Mouse (Mus musculus) CH12.LX (cell line): Measurements from ENCODE around the gene Zdhhc8. TPM values are rescaled to one million over a fixed set of nuclear protein-coding genes. Genes with fewer than 3 reads are reported as not detected.

Experiments
- DNase-seq: peaks from one replicate; pipeline ENCODE4 v3.0.0-alpha.2; 2013; ENCODE audit errors: extremely low read depth
- H3K27ac ChIP-seq: 2 replicates; pipeline ENCODE4 v1.5.1; 2012; ENCODE audit warnings: low read depth, mild to moderate bottlenecking, control low read depth, moderate library complexity; ENCODE audit not compliant: insufficient read depth
- H3K27me3 ChIP-seq: replicated peaks from 2 replicates; pipeline ENCODE3; 2012; ENCODE audit warnings: inconsistent platforms
- H3K36me3 ChIP-seq, 2 experiments: replicated peaks in 1 of 2; 2 replicates each; pipeline versions ENCODE3 to v1.6.1; 2012; ENCODE audit warnings: inconsistent platforms in 1 of 2, low read length in 1 of 2, mild to moderate bottlenecking in 1 of 2, mixed read lengths in 1 of 2, moderate library complexity in 1 of 2; ENCODE audit not compliant: control insufficient read depth in 1 of 2, insufficient read depth in 1 of 2
- H3K4me1 ChIP-seq, 2 experiments: 2 replicates each; pipeline ENCODE4 v1.6.1; 2012; ENCODE audit warnings: inconsistent platforms in 1 of 2, moderate library complexity in 1 of 2; ENCODE audit not compliant: insufficient read depth in 2 of 2, control insufficient read depth in 1 of 2
- H3K4me2 ChIP-seq: 2 replicates; pipeline ENCODE4 v1.6.1; 2012; ENCODE audit warnings: low read depth, mild to moderate bottlenecking, control low read depth; ENCODE audit not compliant: poor library complexity, insufficient read depth, severe bottlenecking
- H3K4me3 ChIP-seq, 3 experiments: fragments of 150-350 bp in 1 of 3; sonication (generic) in 1 of 3; replicated peaks in 1 of 3; 2 replicates each; pipeline versions ENCODE3 to v1.5.1; 2011 to 2012; ENCODE audit warnings: low read depth in 2 of 3, low read length in 2 of 3, mild to moderate bottlenecking in 2 of 3, moderate library complexity in 2 of 3, control low read depth in 1 of 3, improper control_type of control experiment in 1 of 3, inconsistent platforms in 1 of 3, mixed read lengths in 1 of 3; ENCODE audit not compliant: poor library complexity in 1 of 3
- H3K79me2 ChIP-seq: replicated peaks from 2 replicates; pipeline ENCODE4 v1.6.1; 2012; ENCODE audit warnings: mild to moderate bottlenecking, moderate library complexity; ENCODE audit not compliant: control insufficient read depth, poor library complexity, insufficient read depth, severe bottlenecking; ENCODE audit errors: extremely low read depth
- H3K9ac ChIP-seq: 2 replicates; pipeline ENCODE4 v1.6.1; 2012; ENCODE audit warnings: low read depth, mild to moderate bottlenecking, control low read depth, moderate library complexity; ENCODE audit not compliant: insufficient read depth
- H3K9me3 ChIP-seq: replicated peaks from 2 replicates; pipeline ENCODE3; 2012; ENCODE audit warnings: low read length, inconsistent platforms, mixed read lengths
- BHLHE40 ChIP-seq: IDR thresholded peaks from 2 replicates; pipeline ENCODE4 v1.6.1; 2011; ENCODE audit warnings: mild to moderate bottlenecking, low read depth, low read length, improper control_type of control experiment
- CHD1 ChIP-seq: IDR thresholded peaks from 2 replicates; pipeline ENCODE4 v1.6.1; 2012; ENCODE audit warnings: low read depth, low read length, improper control_type of control experiment, inconsistent platforms
- CTCF ChIP-seq, 2 experiments: IDR thresholded peaks in 1 of 2; conservative IDR thresholded peaks in 1 of 2; 2 replicates each; pipeline ENCODE4 v1.5.1; 2011 to 2012; ENCODE audit warnings: low read depth in 2 of 2, low read length in 2 of 2, improper control_type of control experiment in 1 of 2, inconsistent platforms in 1 of 2, mild to moderate bottlenecking in 1 of 2, moderate library complexity in 1 of 2
- E2F4 ChIP-seq: IDR thresholded peaks from 2 replicates; pipeline ENCODE4 v1.6.1; 2011; ENCODE audit warnings: low read depth, low read length, improper control_type of control experiment; ENCODE audit not compliant: insufficient replicate concordance
- ELF1 ChIP-seq: IDR thresholded peaks from 2 replicates; pipeline ENCODE4 v1.6.1; 2014; ENCODE audit warnings: low read depth, mild to moderate bottlenecking, inconsistent platforms, low read length, improper control_type of control experiment
- EP300 ChIP-seq: IDR thresholded peaks from 2 replicates; pipeline ENCODE4 v1.6.1; 2011; ENCODE audit warnings: low read length, improper control_type of control experiment
- ETS1 ChIP-seq: conservative IDR thresholded peaks from 2 replicates; pipeline ENCODE4 v1.6.1; 2012; ENCODE audit warnings: low read depth, mild to moderate bottlenecking, inconsistent platforms, low read length, improper control_type of control experiment, moderate library complexity
- GABPA ChIP-seq: IDR thresholded peaks from 2 replicates; pipeline ENCODE4 v1.6.1; 2012; ENCODE audit warnings: low read depth, low read length, improper control_type of control experiment, inconsistent platforms; ENCODE audit not compliant: insufficient replicate concordance
- HCFC1 ChIP-seq: IDR thresholded peaks from 2 replicates; pipeline ENCODE4 v1.6.1; 2012; ENCODE audit warnings: low read depth, mild to moderate bottlenecking, inconsistent platforms, low read length, improper control_type of control experiment
- IRF4 ChIP-seq: IDR thresholded peaks from 2 replicates; pipeline ENCODE4 v1.6.1; 2014; ENCODE audit warnings: low read depth, mild to moderate bottlenecking, inconsistent platforms, low read length, improper control_type of control experiment
- JUN ChIP-seq: IDR thresholded peaks from 2 replicates; pipeline ENCODE4 v1.6.1; 2011; ENCODE audit warnings: low read depth, mild to moderate bottlenecking, low read length, improper control_type of control experiment, moderate library complexity; ENCODE audit not compliant: insufficient read depth
- KAT2A ChIP-seq: IDR thresholded peaks from 2 replicates; pipeline ENCODE4 v1.6.1; 2012; ENCODE audit warnings: low read length, improper control_type of control experiment, inconsistent platforms; ENCODE audit not compliant: insufficient replicate concordance
- MAFK ChIP-seq: IDR thresholded peaks from 2 replicates; pipeline ENCODE4 v1.6.1; 2011; ENCODE audit warnings: low read length, improper control_type of control experiment; ENCODE audit not compliant: insufficient replicate concordance
- MAZ ChIP-seq: IDR thresholded peaks from 2 replicates; pipeline ENCODE4 v1.6.1; 2012; ENCODE audit warnings: low read depth, mild to moderate bottlenecking, inconsistent platforms, low read length, improper control_type of control experiment, moderate library complexity
- MEF2A ChIP-seq: IDR thresholded peaks from 2 replicates; pipeline ENCODE4 v1.6.1; 2014; ENCODE audit warnings: low read depth, mild to moderate bottlenecking, inconsistent platforms, low read length, improper control_type of control experiment, borderline replicate concordance
- MXI1 ChIP-seq: IDR thresholded peaks from 2 replicates; pipeline ENCODE4 v1.6.1; 2011; ENCODE audit warnings: mild to moderate bottlenecking, low read depth, low read length, improper control_type of control experiment
- MYC ChIP-seq: IDR thresholded peaks from 2 replicates; pipeline ENCODE4 v1.6.1; 2011; ENCODE audit warnings: low read depth, mild to moderate bottlenecking, improper control_type of control experiment, low read length
- NELFE ChIP-seq: IDR thresholded peaks from 2 replicates; pipeline ENCODE4 v1.6.1; 2011; ENCODE audit warnings: low read depth, low read length, improper control_type of control experiment
- NRF1 ChIP-seq: IDR thresholded peaks from 2 replicates; pipeline ENCODE4 v1.6.1; 2014; ENCODE audit warnings: low read depth, mild to moderate bottlenecking, inconsistent platforms, low read length, improper control_type of control experiment, moderate library complexity
- PAX5 ChIP-seq: IDR thresholded peaks from 2 replicates; pipeline ENCODE4 v1.6.1; 2012; ENCODE audit warnings: low read length, inconsistent platforms, mixed read lengths
- POLR2A ChIP-seq: IDR thresholded peaks from 2 replicates; pipeline ENCODE4 v1.6.1; 2011; ENCODE audit warnings: low read depth, mild to moderate bottlenecking, improper control_type of control experiment, low read length
- POLR2AphosphoS2 ChIP-seq: IDR thresholded peaks from 2 replicates; pipeline ENCODE4 v1.6.1; 2011; ENCODE audit warnings: low read depth, low read length, improper control_type of control experiment
- RAD21 ChIP-seq: IDR thresholded peaks from 2 replicates; pipeline ENCODE4 v1.6.1; 2011; ENCODE audit warnings: low read depth, mild to moderate bottlenecking, low read length, improper control_type of control experiment, moderate library complexity
- RCOR1 ChIP-seq: conservative IDR thresholded peaks from 2 replicates; pipeline ENCODE4 v1.6.1; 2012; ENCODE audit warnings: low read depth, mild to moderate bottlenecking, inconsistent platforms, low read length, improper control_type of control experiment
- SIN3A ChIP-seq: IDR thresholded peaks from 2 replicates; pipeline ENCODE4 v1.6.1; 2012; ENCODE audit warnings: low read length, improper control_type of control experiment, inconsistent platforms
- SMC3 ChIP-seq: IDR thresholded peaks from 2 replicates; pipeline ENCODE4 v1.6.1; 2011; ENCODE audit warnings: low read depth, low read length, improper control_type of control experiment
- TBP ChIP-seq: conservative IDR thresholded peaks from 2 replicates; pipeline ENCODE4 v1.6.1; 2011; ENCODE audit warnings: low read depth, low read length, improper control_type of control experiment
- TCF12 ChIP-seq: IDR thresholded peaks from 2 replicates; pipeline ENCODE4 v1.6.1; 2014; ENCODE audit warnings: low read depth, mild to moderate bottlenecking, inconsistent platforms, low read length, improper control_type of control experiment
- UBTF ChIP-seq: IDR thresholded peaks from 2 replicates; pipeline ENCODE4 v1.6.1; 2012; ENCODE audit warnings: low read depth, mild to moderate bottlenecking, inconsistent platforms, low read length, improper control_type of control experiment, moderate library complexity
- USF1 ChIP-seq: IDR thresholded peaks from 2 replicates; pipeline ENCODE4 v1.6.1; 2014; ENCODE audit warnings: low read depth, mild to moderate bottlenecking, inconsistent platforms, low read length, improper control_type of control experiment
- USF2 ChIP-seq: conservative IDR thresholded peaks from 2 replicates; pipeline ENCODE4 v1.6.1; 2011; ENCODE audit warnings: low read depth, low read length, improper control_type of control experiment
- ZC3H11A ChIP-seq: IDR thresholded peaks from 2 replicates; pipeline ENCODE4 v1.6.1; 2012; ENCODE audit warnings: low read depth, mild to moderate bottlenecking, inconsistent platforms, low read length, improper control_type of control experiment
- ZKSCAN1 ChIP-seq: IDR thresholded peaks from 2 replicates; pipeline ENCODE4 v1.6.1; 2012; ENCODE audit warnings: low read depth, inconsistent platforms, low read length, improper control_type of control experiment, borderline replicate concordance
- ZMIZ1 ChIP-seq: IDR thresholded peaks from 2 replicates; pipeline ENCODE4 v1.6.1; 2012; ENCODE audit warnings: low read depth, mild to moderate bottlenecking, inconsistent platforms, low read length, improper control_type of control experiment
- ZNF384 ChIP-seq: IDR thresholded peaks from 2 replicates; pipeline ENCODE4 v1.6.1; 2012; ENCODE audit warnings: low read depth, low read length, improper control_type of control experiment, inconsistent platforms
- dilution Hi-C: fragments of 300-500 bp; cut with MboI; formaldehyde crosslinking; loops from 2 replicates; pipeline ENCODE4 v1.14.3; 2020; ENCODE audit warnings: low sequenced_read_pairs; ENCODE audit not compliant: extremely low pct_unique_long_range_greater_than_20kb, extremely low pct_ligation_motif_present
- in situ Hi-C: fragments of 300-500 bp; cut with MboI; formaldehyde crosslinking; loops from 3 replicates; pipeline ENCODE4 v1.14.3; 2019; ENCODE audit warnings: low sequenced_read_pairs, low pct_ligation_motif_present, low pct_unique_long_range_greater_than_20kb, mixed read lengths
- polyA plus RNA-seq: library from polyadenylated mRNA; unstranded; fragments of >175 nt; gene quantifications from 2 replicates; pipeline ENCODE4 v1.2.1, GENCODE M21; 2012; ENCODE audit warnings: low read depth; ENCODE audit not compliant: insufficient read length
- total RNA-seq, 2 experiments: library from RNA; depleted of rRNA; stranded (reverse); fragments of 300-350 nt in 1 of 2; fragments of >200 nt in 1 of 2; gene quantifications; 2 replicates each; pipeline ENCODE4 v1.2.3; 2012 to 2014

Gene Zdhhc8
- total and polyA plus RNA-seq, 3 experiments: 3.2 to 15.2 (median 10.3) TPM

DNA sequence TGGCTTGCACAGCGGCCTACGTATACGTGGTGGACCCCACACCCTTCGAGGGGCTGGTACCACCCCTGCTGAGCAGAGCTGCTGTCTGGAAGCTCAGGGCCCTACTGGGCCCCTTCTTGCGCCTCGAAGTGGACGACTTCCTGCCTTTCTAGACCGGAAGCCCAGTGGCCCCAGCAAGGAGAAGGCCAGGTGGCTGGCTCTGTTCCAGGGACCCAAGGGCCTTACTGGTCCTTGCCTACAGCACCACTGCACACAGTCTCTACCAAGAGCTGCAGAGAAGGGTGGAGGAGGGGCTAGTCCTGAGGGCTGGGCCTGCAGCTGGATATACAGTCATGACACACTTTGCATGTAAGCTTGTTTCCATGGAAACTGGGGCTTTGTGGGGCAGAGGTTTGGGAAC is 14.9 kb downstream of the Zdhhc8 start (continued):
- peak; percentile 77; the same call in 1 of the 2 replicates for TF ChIP-seq MAZ
- peak; percentile 66 for TF ChIP-seq POLR2A
- peak; percentile 53; the same call in 1 of the 2 replicates for TF ChIP-seq BHLHE40
- TF ChIP-seq EP300: peak; percentile 64
- peak; percentile 98 for TF ChIP-seq TCF12
- TF ChIP-seq ZMIZ1: no peak; the same call in 1 of the 2 replicates
- no peak for TF ChIP-seq KAT2A
- TF ChIP-seq, all 38 proteins: peak for 20

DNA sequence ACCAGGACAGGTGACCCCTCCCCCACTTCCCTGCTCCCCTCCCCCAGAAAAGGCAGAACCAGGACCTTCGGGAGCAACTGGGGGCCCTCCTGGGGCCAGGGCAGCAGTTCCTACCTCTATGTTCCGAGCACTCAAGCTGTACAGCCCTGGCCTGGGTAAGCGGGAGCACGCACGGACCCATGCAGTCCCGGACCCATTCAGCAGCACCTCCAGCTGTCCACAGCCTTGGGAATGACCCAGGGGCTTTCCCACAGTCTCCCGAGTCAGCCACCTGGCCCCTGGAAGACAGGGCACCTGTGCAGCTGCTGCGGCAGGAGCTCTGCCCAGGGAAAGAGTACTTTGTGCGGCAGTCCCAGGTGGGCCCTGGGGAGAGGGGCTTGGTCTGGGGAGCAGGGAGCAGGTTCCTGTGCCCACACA is 16.3 kb downstream of the Zdhhc8 start:
- Histone ChIP-seq H3K36me3 (peaks cover 10 to 17% of the 10 kb centered on the region in 2 experiments), H3K27me3 (no peaks in the 10 kb centered on the region), H3K9ac (peak overlapping the region; percentile 42), H3K4me3 (peak overlapping the region; percentile 48 to 54 (median 53)), H3K79me2 (no peaks in the 10 kb centered on the region), H3K4me2 (peak overlapping the region; percentile 88), H3K4me1 (peaks cover 45 to 65% of the 10 kb centered on the region in 2 experiments), H3K27ac (peak overlapping the region; percentile 93), H3K9me3 (no peaks in the 10 kb centered on the region)
- DNase-seq: peak; percentile 60
- dilution Hi-C loops: no loop called here
- in situ Hi-C loops: no loop called here
- TF ChIP-seq CTCF (conservative IDR thresholded peaks at IDR 0.05 in 1 of 2, IDR thresholded peaks at IDR 0.05 in 1 of 2; ENCODE audit: low read depth in 2 of 2, low read length in 2 of 2) (no peak), IRF4 (peak; percentile 78), POLR2A (no peak), SMC3 (peak; percentile 2; the same call in 1 of the 2 replicates), TBP (no peak), MEF2A (peak; percentile 55; the same call in 1 of the 2 replicates), HCFC1 (0 out of 2 replicates have a peak, but pooled peaks have one; percentile 30), MYC (no peak), ZKSCAN1 (no peak), KAT2A (0 out of 2 replicates have a peak, but pooled peaks have one; percentile 22), NRF1 (peak; percentile 52), MXI1 (peak; percentile 49; the same call in 1 of the 2 replicates), UBTF (peak; percentile 74; the same call in 1 of the 2 replicates), ZC3H11A (no peak), RCOR1 (peak; percentile 58), USF1 (no peak), CHD1 (peak; percentile 37; the same call in 1 of the 2 replicates), MAZ (peak; percentile 63; the same call in 1 of the 2 replicates), ZNF384 (no peak), E2F4 (no peak), RAD21 (no peak; the same call in 1 of the 2 replicates), TCF12 (peak; percentile 100), BHLHE40 (peak; percentile 76), ZMIZ1 (no peak), JUN (no peak), POLR2AphosphoS2 (no peak), USF2 (no peak), SIN3A (peak; percentile 73), PAX5 (no peak), ETS1 (peak; percentile 75), ELF1 (peak; percentile 32; the same call in 1 of the 2 replicates), NELFE (no peak), GABPA (no peak), MAFK (no peak), EP300 (peak; percentile 92)
